Comparison of ENCODE assay signal across 8 mouse cellular contexts in the genomic region with DNA sequence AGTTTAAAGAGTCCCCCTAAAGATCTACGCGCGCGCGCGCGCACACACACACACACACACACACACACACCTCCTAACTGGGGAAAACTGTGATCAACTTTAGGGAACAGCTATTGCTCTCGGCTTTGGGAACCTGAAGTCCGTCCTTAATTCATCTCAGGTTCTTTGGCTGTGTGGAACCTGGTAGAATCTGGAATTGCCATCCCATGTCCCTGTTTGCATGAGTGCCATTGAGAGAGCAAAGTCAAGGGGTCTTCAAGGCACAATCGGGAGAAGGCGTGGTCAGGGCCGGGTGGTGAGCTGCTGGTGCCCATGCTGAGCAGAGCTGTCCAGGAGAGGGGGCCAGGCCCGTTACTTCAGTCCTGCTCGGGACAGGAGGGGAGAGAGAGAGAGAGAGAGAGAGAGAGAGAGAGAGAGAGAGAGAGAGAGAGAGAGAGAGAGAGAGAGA. TPM values are rescaled to one million over a fixed set of nuclear protein-coding genes. Genes with fewer than 3 reads are reported as not detected.
A peak's percentile ranks its signal among the peaks of the same experiment; 100 is the strongest.
DNase-seq lines count a peak whose midpoint lies in the region; ATAC-seq and TF ChIP-seq lines count a peak whose summit lies in the region.

No protein-coding gene starts in this region.

- peak overlapping the region; percentile 66 for H3K9ac ChIP-seq in heart, embryonic 14.5 days (ENCODE audit: low read length)
- peak overlapping the region; percentile 51 for H3K9ac ChIP-seq in limb, embryonic 12.5 days (replicated peaks)

- ATAC-seq in heart, embryonic 14.5 days (ENCODE audit: insufficient number of reproducible peaks, insufficient read depth, low FRiP score, low read depth) = peak; percentile 75
- peak; percentile 71; the same call in 1 of the 2 replicates for ATAC-seq in limb, embryonic 12.5 days (ENCODE audit: insufficient number of reproducible peaks, insufficient read depth, low FRiP score, low TSS enrichment, low read depth)

- peak; percentile 43 for DNase-seq in ovary, postnatal 36 days (ENCODE audit: low spot score)
- no peak for DNase-seq in ovary, adult 18-20 months (ENCODE audit: low spot score)
- DNase-seq in cerebellum, postnatal 10 days = peak; percentile 49 to 61
- DNase-seq in left cerebral cortex, adult 8-10 months (ENCODE audit: low spot score in 2 of 2) = no peak
- no peak for DNase-seq in right cerebral cortex, postnatal 10 days (ENCODE audit: low spot score in 2 of 2)

- H3K4me2 ChIP-seq in heart, embryonic 14.5 days (ENCODE audit: low read length) = peak overlapping the region; percentile 96
- peak overlapping the region; percentile 98 for H3K4me2 ChIP-seq in limb, embryonic 12.5 days
- H3K4me2 ChIP-seq in myocyte (ENCODE audit: low read depth) = peak overlapping the region; percentile 74

- peak overlapping the region; percentile 37 to 81 for H3K4me3 ChIP-seq in heart, embryonic 14.5 days (ENCODE audit: control insufficient read depth in 1 of 2, insufficient read depth in 1 of 2, low read depth in 1 of 2, low read length in 2 of 2)
- H3K4me3 ChIP-seq in limb, embryonic 12.5 days (replicated peaks) = peak overlapping the region; percentile 79
- peak overlapping the region; percentile 42 for H3K4me3 ChIP-seq in myocyte

- H3K79me2 ChIP-seq in myocyte (ENCODE audit: control insufficient read depth, insufficient read depth) = peaks cover 16% of the 10 kb centered on the region

- TF ChIP-seq POLR2A in myocyte (IDR thresholded peaks at IDR 0.05; ENCODE audit: insufficient read length, low read depth) = no peak

- peaks cover 9% of the 10 kb centered on the region for H3K36me3 ChIP-seq in heart, embryonic 14.5 days (ENCODE audit: control insufficient read depth, insufficient read depth, low read length)
- H3K36me3 ChIP-seq in limb, embryonic 12.5 days = peaks cover 16% of the 10 kb centered on the region
- no peaks in the 10 kb centered on the region for H3K36me3 ChIP-seq in myocyte (ENCODE audit: control insufficient read depth, insufficient read depth)

- H3K27ac ChIP-seq in heart, embryonic 14.5 days (replicated peaks in 1 of 2; ENCODE audit: control insufficient read depth in 1 of 2, insufficient read depth in 1 of 2, low read depth in 2 of 2, low read length in 2 of 2) = peak overlapping the region; percentile 62 to 99
- peak overlapping the region; percentile 88 for H3K27ac ChIP-seq in limb, embryonic 12.5 days

- peak overlapping the region; percentile 41 for H3ac ChIP-seq in myocyte (ENCODE audit: control insufficient read depth, insufficient read length)

- under 1% methylated on average over 13 of the region's 14 CpGs for WGBS in heart, embryonic 14.5 days
- 2% methylated on average over 14 of the region's 14 CpGs for WGBS in limb, embryonic 12.5 days

- H3K9me3 ChIP-seq in heart, embryonic 14.5 days (ENCODE audit: control insufficient read depth, low read length) = 0 out of 2 replicates have a peak, but pooled peaks cover 4% of the 10 kb centered on the region
- H3K9me3 ChIP-seq in limb, embryonic 12.5 days = no peaks in the 10 kb centered on the region

- H3K27me3 ChIP-seq in heart, embryonic 14.5 days (ENCODE audit: control insufficient read depth, insufficient read depth, low read length) = no peaks in the 10 kb centered on the region
- no peaks in the 10 kb centered on the region for H3K27me3 ChIP-seq in limb, embryonic 12.5 days
- H3K27me3 ChIP-seq in myocyte (ENCODE audit: control insufficient read depth, insufficient read depth, insufficient read length) = no peaks in the 10 kb centered on the region

- H3K4me1 ChIP-seq in heart, embryonic 14.5 days (ENCODE audit: control insufficient read depth in 2 of 2, insufficient read depth in 2 of 2, low read length in 2 of 2) = peaks cover 12 to 30% of the 10 kb centered on the region in 2 experiments
- H3K4me1 ChIP-seq in limb, embryonic 12.5 days (replicated peaks) = peaks cover 20% of the 10 kb centered on the region

TF ChIP-seq in myocyte, 11 proteins besides CTCF, POLR2A, EP300 and RAD21:
- no peak for TF ChIP-seq POLR2AphosphoS2 (IDR thresholded peaks at IDR 0.05; ENCODE audit: insufficient read length, low read depth)
- no peak for TF ChIP-seq MAX (IDR thresholded peaks at IDR 0.05; ENCODE audit: low read depth)
- TF ChIP-seq CEBPB (IDR thresholded peaks at IDR 0.05; ENCODE audit: insufficient read depth, poor library complexity, severe bottlenecking) = no peak
- TF ChIP-seq TCF12 (IDR thresholded peaks at IDR 0.05; ENCODE audit: insufficient read depth, poor library complexity, severe bottlenecking) = no peak
- TF ChIP-seq SRF (IDR thresholded peaks at IDR 0.05; ENCODE audit: control insufficient read depth, insufficient read length, low read depth) = no peak
- no peak for TF ChIP-seq REST (IDR thresholded peaks at IDR 0.05; ENCODE audit: insufficient read depth, insufficient read length)
- no peak for TF ChIP-seq USF1 (IDR thresholded peaks at IDR 0.05; ENCODE audit: low read depth)
- no peak for TF ChIP-seq MYOG (IDR thresholded peaks at IDR 0.05; ENCODE audit: control insufficient read depth in 1 of 3, insufficient read depth in 1 of 3, insufficient read length in 2 of 3, low read depth in 2 of 3)
- no peak for TF ChIP-seq TCF3 (IDR thresholded peaks at IDR 0.05; ENCODE audit: insufficient read length, low read depth)
- no peak for TF ChIP-seq MYOD1 (IDR thresholded peaks at IDR 0.05; ENCODE audit: control insufficient read depth in 1 of 3, insufficient read length in 2 of 3, low read depth in 2 of 3)
- no peak for TF ChIP-seq E2F4 (IDR thresholded peaks at IDR 0.05; ENCODE audit: insufficient read depth)

RNA-seq across cellular contexts. Expression of gene Cand2, which starts 0.3 kb away (rescaled TPM):
- 46.9 and 48.3 TPM in 2 replicates for polyA plus RNA-seq in heart, embryonic 14.5 days (2014; fragmentation: Nextera tagmentation; extraction: Ambion mirVana)
- polyA plus RNA-seq in limb, embryonic 12.5 days (2016; fragmentation: Nextera tagmentation; extraction: Ambion mirVana) = 66.9 and 71.8 TPM in 2 replicates
- polyA plus RNA-seq in myocyte (2012; fragmentation: generic; extraction: Trizol) = 31.3 TPM
- 1 to 10 TPM; 3.2 to 3.4 (median 3.2) TPM for total RNA-seq in left cerebral cortex, adult 8-10 months (2022)

RNA-seq across cellular contexts. Expression of gene Tmem40, which starts 11.8 kb away (rescaled TPM):
- 0.55 and 1.3 TPM in 2 replicates for polyA plus RNA-seq in heart, embryonic 14.5 days (2014; fragmentation: Nextera tagmentation; extraction: Ambion mirVana)
- polyA plus RNA-seq in limb, embryonic 12.5 days (2016; fragmentation: Nextera tagmentation; extraction: Ambion mirVana) = 1.7 and 1.9 TPM in 2 replicates
- polyA plus RNA-seq in myocyte (2012; fragmentation: generic; extraction: Trizol) = 0.37 TPM
- 1 to 10 TPM in 3 of 4 experiments, under 1 TPM in 1; 0.57 to 1.8 (median 1.6) TPM for total RNA-seq in left cerebral cortex, adult 8-10 months (2022)

RNA-seq across cellular contexts. Expression of gene Rpl32, which starts 34.6 kb away (rescaled TPM):
- polyA plus RNA-seq in heart, embryonic 14.5 days (2014; fragmentation: Nextera tagmentation; extraction: Ambion mirVana) = 1,410 and 1,566 TPM in 2 replicates
- polyA plus RNA-seq in limb, embryonic 12.5 days (2016; fragmentation: Nextera tagmentation; extraction: Ambion mirVana) = 2,195 and 2,268 TPM in 2 replicates
- 4,367 TPM for polyA plus RNA-seq in myocyte (2012; fragmentation: generic; extraction: Trizol)
- 100 to 1,000 TPM; 503 to 593 (median 546) TPM for total RNA-seq in left cerebral cortex, adult 8-10 months (2022)

Comparison
In these comparisons a context has a peak if more than half of its experiments do, and no peak if none do; other contexts are left out.
1. DNase-seq: peak in ovary, postnatal 36 days (single experiment) and cerebellum, postnatal 10 days (2 of 2); none in ovary, adult 18-20 months (single experiment), left cerebral cortex, adult 8-10 months (0 of 2) and right cerebral cortex, postnatal 10 days (0 of 2).
2. Peak in every context shown above with its lines, with median percentiles within 50 percentile points of each other: H3K4me2 ChIP-seq and H3K4me3 ChIP-seq.